Mouse (Mus musculus): ENCODE data around the gene Ajm1.
"Not testable (repeated sequence)": the region's sequence is repeated elsewhere in the genome, so short reads cannot be mapped to it uniquely, and the experiment has no call there.

Ajm1 gene

GRCm38 (mm10) chr2:25565741-25566140 lies 15.8 kb downstream of the Ajm1 start:
- in situ Hi-C loops (cut with MboI, MseI) = no loop called here

- in situ Hi-C loops (cut with MboI, MseI) = no loop called here
These were observed 19.6 kb downstream of the Ajm1 start for GRCm38 (mm10) chr2:25561946-25562345.

DNA sequence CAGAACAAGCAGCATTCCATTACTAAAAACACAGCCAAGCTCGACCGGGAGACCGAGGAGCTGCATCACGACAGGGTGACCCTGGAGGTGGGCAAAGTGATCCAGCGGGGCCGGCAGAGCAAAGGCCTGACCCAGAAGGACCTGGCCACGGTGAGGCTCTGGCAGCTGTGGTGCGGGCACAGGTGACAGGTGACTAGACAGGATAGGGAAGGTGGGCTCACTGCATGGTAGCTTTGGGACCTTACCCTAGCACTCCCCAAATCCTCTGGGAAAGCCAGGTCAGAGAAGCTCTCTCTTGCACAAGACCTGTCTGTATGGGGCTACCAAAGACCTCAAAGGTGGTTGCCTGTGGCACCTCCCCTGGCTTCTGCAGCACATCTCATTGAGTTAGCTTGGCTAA lies 21.0 kb downstream of the Ajm1 start:
- in situ Hi-C loops (cut with MboI, MseI) = no loop called here

DNA sequence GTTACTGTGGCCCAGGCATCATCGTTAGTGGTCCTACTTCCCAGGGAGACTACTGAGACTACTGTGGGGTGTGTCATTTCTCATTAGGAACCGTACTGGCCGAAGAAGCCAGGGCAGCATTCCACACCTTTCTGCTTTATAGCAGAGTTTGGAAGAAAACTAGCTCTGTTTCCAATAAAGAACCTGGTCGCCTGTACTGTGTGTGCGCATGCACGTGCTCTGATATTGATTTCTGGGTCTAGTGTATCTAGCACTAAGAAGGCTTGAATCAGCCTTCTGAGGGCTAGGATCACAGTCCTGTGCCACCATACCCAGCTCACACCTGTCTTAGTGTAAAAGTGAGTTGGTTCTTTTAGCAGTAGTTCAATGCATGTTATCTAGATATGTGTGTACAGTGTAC lies 22.8 kb downstream of the Ajm1 start:
- in situ Hi-C loops (cut with MboI, MseI) = no loop called here

- in situ Hi-C loops (cut with MboI, MseI) = no loop called here
These were observed 23.6 kb downstream of the Ajm1 start for GRCm38 (mm10) chr2:25557964-25558360.

- in situ Hi-C loops (cut with MboI, MseI) = no loop called here
These were observed 24.2 kb downstream of the Ajm1 start, which contains the start of gene Edf1 for GRCm38 (mm10) chr2:25557221-25557963. Gene Edf1, plus strand, starts transcription at chr2:25557847.

- in situ Hi-C loops (cut with MboI, MseI) = no loop called here
These were observed 25.3 kb downstream of the Ajm1 start for GRCm38 (mm10) chr2:25556296-25556695.

- in situ Hi-C loops (cut with MboI, MseI) = not testable (repeated sequence)
These were observed 26.1 kb downstream of the Ajm1 start for GRCm38 (mm10) chr2:25555479-25555878.

- in situ Hi-C loops (cut with MboI, MseI) = not testable (repeated sequence)
These were observed 28.3 kb downstream of the Ajm1 start for GRCm38 (mm10) chr2:25553171-25553786.

DNA sequence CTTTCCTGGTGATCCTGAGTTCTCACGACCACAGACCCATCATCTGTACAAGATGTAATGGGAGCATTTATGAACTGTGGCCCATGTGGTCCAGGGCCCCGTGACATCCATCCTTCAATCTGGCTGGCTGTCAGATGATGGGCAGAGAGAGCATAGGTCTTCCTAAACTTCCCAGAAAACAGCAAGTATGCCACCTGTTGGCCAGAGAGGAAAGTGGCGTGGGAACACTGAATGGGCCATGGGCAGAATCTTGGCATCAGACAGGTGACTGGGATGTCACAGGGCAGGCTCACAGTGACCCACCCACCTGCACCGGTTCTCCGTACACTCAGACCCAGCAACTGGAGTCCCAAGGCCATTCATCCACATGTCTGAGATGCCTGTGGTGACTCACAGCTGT lies 30.4 kb downstream of the Ajm1 start:
- in situ Hi-C loops (cut with MboI, MseI) = no loop called here

GRCm38 (mm10) chr2:25549021-25549991 lies 32.3 kb downstream of the Ajm1 start:
- in situ Hi-C loops (cut with MboI, MseI) = no loop called here

DNA sequence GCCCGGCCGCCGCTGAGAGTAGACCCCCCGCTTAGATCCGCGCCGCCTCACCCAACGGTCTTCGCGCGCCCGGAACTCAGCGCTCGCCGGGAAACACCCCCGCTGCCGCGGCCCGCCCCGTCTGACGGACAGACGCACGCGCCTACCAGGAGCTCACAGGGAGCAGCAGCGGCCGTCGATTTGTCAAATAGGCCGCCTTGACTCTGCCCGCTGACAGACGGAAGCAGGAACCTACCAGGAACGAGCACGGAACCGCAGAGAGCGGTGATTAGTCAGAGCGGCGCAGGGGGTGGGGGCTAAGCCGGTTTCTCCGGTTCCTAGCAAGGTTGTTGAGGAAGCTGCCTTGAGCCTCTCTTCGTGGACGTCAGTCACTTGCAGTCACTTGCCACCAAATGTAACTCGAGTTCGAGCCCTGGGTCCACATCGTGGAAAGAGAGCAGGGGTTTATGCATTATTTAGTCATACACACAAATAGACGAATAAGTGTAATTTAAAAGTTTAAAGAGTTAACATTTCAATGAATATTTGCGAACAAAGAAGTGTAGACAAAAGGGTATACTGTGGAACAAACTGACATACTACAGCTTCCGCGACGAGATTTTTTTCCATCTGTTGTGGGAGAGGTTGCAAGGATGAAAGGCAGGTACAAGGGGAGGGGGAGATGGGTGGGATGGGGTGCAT lies 34.6 kb downstream of the Ajm1 start, which contains the start of gene Traf2:
Gene Traf2, minus strand, starts transcription at position 130 of the 681 bp plus-strand sequence.
- in situ Hi-C loops (cut with MboI, MseI) = no loop called here

- in situ Hi-C loops (cut with MboI, MseI) = no loop called here
These were observed 35.4 kb downstream of the Ajm1 start for GRCm38 (mm10) chr2:25545996-25546810.

DNA sequence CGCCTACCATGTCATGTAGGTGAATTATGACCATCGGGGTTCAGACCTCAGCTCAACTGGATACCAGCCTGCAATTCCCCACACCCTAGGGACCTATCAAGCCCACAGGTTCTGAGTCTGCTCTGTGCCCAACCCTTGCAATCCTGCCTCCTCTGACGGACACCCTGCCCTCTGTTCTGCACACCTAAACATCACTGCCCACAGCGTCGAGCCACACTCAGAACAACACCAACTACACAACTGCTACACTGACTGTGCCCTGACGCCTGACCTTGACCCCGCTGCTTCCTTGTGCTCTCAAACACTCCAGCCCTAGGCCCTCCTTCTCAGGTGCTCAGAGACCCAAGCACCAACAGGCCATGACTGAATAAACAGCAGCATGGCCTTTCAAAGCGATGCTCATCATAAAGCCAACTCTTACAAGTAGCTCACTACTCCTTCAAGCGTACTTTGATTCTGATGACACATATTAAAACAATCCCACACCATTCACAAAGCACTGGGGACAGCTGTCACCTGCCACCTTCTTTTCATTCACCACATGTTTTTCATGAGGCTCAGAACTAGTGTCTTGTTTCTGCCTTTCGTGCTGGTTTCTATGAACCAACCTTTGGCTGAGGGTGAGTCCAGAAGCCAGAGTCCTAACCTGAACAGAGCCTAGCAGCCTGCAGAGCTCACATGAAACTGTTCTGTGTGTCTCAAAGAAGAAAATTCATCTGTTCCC lies 39.8 kb downstream of the Ajm1 start:
- in situ Hi-C loops (cut with MboI, MseI) = no loop called here

DNA sequence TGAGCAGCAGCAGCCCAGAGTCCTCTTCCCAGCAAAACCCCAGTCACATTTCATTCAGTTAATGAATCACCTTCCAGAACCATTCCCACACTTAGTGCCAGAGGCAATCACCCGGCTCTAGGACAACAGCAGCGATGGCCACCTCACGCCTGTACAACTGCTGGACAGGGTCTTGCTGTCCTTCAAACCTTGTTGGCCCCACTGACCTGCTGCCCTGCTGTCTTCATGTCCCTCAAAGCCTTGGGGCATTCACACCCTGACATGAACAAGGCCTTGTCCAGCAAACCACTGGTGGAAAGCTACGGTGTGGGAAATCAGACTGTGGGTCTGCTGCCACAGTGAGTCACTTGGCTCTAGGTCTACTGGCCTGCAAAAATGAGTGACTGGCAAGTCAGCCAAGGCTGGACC lies 41.0 kb downstream of the Ajm1 start:
- in situ Hi-C loops (cut with MboI, MseI) = no loop called here

DNA sequence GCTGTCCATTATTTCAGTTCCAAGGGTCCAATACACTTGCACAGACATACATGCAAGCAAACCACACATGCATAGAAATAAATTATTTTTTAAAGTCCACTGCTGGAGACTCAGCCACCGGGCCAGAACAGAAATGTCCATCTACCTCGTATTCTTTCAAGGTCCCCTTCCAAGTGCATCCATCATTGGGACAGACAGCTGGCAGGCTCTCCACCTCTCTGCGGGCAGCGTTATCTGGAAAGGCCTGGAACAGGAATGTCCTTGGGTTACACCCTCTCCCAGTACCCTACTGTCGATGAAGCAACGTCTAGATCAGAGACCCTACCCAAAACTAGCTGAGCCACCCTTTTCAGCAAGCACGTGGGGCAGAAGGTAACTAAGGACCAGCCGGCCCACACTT lies 45.0 kb downstream of the Ajm1 start:
- in situ Hi-C loops (cut with MboI, MseI) = no loop called here

- in situ Hi-C loops (cut with MboI, MseI) = no loop called here
These were observed 46.7 kb downstream of the Ajm1 start for GRCm38 (mm10) chr2:25534866-25535182.

DNA sequence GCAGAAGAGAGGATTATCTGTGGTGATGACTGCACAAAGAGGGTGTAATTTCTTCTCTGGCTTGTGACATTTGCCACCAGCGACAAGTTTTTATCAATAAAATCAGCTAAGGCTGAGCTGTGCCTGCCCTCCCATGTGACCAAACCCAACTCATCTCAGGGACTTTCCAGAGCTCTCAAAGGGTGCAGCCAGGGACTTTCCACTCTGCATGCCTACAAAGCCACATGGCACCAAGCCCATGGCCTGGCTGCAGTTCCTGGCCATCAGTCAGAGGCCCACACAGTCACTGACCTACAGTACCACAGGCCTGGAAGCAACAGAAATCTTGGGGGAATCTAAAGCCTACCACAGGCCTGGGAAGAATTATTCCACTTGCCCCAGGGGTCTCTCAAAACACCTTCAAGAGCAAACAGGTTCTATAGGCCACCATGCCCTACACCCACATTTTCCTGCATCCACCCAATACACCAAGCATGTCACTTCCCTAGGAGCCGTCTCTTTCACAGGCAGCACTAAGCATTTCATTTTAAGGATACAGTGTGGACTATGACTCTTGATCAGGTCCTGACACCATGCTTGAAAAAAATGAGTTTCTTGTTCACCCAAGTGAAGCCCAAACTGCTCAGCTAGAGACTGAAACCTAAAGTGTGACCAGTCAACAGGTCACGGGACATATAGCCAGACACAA lies 47.2 kb downstream of the Ajm1 start:
- in situ Hi-C loops (cut with MboI, MseI) = no loop called here

DNA sequence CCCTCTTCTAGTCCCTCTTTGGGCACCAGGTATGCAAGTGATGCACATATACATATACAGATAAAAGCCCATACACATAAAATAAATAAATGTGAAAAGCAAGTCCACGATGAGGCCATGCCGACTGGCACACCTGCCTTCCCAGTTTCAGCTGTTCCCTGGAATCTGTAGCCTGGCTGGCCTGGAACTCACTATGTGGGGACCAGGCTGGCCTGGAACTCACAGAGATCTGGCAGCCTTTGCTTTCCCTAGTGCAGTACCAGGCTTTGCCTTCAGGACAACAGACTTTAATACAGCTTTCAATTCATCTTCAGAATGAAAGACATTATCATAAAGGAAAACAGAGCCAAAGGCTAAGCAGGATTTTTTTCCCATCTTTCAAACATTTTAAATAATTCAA lies 47.9 kb downstream of the Ajm1 start:
- in situ Hi-C loops (cut with MboI, MseI) = no loop called here

All from T-helper 1 cell (primary cell).